Mouse (Mus musculus) embryo, embryonic 11 days (tissue): Measurements from ENCODE around the gene Lyrm7.

ENCODE experiments used
- DNase-seq: peaks from one replicate; pipeline ENCODE4 v3.0.0-alpha.2; 2015

Gene Lyrm7

DNA sequence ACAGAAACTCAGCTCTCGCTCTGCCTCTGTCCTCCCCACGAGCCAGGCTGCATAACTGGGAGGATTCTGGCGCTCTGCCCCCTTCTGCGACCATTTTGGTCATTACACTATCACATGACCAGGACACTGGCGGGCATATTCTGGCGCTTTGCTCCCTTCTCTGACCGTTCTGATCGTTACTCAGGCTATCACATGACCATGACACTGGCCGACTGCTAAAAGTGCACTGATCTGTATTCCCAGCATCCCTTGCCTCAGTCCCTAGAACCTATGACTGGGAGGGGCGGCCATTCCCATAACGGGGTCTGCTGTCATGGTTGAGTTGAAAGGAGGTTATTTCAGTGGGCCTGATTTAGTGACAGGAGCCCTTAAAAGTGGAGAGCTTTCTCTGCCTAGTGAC lies 64.2 kb downstream of the Lyrm7 start:
- DNase-seq, result no peak

DNA sequence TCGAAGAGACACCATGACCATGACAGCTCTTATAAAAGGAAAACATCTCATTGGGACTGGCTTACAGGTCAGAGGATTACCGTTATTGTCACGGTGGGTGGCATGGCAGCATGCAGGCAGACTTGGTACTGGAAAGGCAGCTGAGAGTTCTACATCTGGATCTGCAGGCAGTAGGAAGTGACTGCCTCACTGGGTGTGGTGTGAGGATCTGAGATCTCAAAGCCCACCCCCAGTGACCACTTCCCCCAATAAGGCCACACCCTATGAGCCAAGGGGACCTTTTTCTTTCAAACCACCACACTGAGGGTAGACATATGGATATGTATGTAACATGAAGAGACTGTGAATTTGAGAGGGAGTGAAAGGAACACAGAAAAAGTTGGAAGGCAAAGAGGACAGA lies 66.0 kb downstream of the Lyrm7 start:
- no peak for DNase-seq

DNA sequence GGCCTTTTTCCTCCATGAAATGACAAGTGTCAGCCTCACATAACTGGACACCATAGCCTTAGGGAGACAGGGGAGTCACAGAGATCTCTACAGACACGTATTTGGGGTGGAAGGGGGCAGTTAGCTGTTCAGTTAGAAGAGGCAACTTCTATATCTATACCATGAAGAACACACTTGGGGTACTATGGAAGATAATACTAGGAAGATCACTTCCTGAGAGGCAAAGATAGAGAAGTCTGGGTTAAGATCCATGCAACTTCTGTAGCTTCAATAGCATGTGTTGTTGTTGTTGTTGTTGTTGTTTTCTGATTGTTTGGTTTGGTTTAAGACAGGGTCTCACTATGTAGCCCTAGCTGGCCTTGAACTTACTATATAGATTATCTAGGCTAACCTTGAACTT lies 67.5 kb downstream of the Lyrm7 start:
- no peak for DNase-seq

DNA sequence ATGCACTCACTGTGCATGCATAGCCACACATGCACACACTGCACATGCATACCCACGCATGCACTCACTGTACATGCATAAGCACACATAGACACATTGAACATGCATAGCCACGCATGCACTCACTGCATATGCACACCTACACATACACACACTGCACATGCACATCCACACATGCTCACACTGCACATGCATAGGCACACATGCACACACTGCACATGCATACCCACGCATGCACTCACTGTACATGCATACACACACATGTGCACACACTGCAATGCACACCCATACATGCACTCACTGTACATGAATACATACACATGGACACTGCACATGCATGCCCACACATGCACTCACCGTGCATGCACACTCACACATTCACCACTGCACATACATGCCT lies 69.3 kb downstream of the Lyrm7 start:
- no peak for DNase-seq

DNA sequence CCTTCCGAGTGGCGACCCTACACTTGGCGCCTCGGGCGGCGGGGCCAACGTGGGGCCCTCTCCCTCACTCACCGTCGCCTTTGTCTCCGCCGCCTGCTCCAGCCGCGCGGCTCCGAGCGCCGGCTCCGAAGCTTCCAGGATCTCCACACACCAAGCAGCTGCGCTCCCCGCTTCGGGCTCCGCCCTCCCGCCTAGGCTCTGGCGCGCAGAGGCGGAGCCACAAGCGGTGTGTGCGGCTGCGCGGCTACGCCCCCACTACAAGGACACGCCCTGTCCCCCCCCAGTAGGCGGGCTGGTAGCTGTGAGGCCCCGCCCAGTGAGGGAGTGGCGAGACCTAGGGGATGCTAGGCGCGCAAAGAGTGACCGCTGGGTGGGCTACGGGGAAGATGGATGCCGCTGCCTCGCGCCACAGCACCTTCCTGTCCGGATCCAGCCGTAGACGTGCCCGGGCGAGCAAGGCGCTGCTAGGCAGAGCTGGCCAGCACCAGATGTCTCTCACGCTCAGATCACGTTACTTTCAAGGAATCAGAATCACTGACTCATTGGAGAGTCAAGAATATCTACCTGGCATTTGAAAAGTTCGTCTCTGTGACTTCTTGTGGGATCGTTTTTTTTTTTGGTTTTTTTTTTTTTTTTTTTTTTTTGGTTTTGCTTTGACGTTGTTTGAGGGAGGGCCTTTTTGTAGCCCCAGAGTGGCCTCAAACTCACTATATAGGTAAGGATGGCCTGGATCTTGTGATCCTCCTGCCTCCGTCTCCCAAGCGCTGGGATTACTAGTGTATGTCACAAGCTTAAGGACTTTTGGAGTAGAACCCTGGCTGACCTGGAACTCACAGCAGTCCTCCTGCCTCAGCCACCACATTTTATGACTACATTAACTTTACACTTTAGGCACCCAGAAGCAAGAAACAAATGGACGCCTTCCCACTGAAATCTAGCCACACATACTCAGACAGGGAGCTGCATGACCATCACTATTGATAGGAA lies 72.9 kb downstream of the Lyrm7 start, which contains the start of gene Cdc42se2:
Gene Cdc42se2 (minus strand): TSS at position 188 of the 987 bp plus-strand sequence.
- peak; percentile 99 for DNase-seq

DNA sequence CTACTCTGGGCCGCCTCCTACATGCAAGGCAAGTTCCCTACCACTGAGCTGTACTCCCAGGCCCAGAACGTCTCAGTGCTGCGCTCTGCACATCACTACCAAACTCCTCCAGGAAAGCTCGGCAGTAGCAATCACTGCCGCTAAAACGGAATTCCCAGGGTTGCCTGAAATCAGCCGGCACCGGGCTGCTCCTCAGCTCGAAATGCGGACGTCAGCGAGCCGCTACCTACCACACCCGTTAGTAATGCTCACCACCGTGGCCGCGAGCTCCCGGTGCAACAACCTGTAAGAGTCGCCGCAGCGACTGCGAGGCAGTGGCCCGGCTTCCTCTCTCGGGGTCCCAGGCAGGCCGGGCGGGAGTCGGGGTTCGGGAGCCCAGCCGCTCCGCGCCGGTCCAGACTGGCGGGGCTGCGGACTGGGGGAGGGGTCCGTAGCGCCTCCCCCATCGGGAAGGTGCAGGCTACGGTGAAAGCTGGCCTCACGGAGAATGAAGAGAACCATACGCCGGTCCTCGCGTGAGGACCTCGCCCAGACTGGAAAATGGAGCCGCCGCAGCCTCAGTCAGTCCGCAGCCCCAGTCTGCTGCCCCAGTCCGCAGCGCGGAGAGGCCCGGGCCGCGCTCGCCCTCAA lies 73.7 kb downstream of the Lyrm7 start:
- peak; percentile 75 for DNase-seq

DNA sequence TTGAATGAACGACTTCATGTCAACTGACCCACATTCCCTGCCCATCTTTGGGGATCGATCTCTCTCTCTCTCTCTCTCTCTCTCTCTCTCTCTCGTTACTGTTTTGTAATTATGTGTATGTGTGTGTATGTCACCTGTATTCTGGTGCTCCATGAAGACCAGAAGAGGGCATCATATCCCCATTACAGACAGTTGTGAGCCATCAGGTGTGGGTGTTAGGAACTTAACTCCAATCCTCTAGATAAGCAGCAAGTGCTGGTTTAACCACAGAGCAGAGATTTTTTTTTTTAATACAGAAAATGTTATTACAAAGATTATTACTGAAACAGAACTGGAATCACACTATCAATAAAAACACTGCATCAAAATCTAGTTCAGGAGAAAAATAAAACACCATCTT lies 75.2 kb downstream of the Lyrm7 start:
- DNase-seq, result no peak

DNA sequence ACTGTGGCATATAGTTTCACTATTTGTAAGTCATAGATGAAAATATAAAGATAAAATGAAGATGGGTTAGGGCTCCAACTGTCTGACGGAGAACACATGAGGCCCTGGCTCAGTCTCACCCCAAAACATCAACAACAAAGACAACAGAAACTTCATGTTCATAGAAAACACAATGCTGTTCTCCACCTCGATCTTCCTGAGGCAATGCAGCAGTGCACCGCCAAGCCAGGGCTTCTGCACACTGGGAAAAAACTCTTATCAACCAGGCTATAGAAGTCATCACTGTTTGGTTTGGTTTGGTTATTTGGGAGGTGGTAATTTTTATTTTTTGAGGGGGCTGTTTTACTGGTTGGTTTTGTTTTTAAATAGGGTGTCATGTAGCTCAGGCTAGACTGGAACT lies 76.3 kb downstream of the Lyrm7 start:
- DNase-seq, result no peak

DNA sequence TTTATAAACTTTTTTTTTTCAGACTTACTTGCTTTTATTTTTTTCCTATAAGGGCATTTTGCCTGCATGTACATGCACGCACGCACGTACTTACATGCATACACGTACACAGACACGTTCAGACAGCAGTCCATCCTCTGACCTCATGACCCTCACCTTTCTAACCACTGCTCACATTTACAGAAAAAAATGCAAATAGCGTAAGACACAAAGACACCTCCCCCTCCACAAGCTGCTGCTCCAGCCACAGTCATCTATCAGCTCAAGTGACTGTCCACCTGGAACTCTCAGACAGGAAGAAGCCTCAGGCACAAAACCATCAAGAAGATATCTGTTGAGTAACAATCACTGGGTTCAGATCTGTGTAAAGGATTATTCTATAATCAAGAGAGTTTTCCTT lies 78.5 kb downstream of the Lyrm7 start:
- DNase-seq, result no peak

DNA sequence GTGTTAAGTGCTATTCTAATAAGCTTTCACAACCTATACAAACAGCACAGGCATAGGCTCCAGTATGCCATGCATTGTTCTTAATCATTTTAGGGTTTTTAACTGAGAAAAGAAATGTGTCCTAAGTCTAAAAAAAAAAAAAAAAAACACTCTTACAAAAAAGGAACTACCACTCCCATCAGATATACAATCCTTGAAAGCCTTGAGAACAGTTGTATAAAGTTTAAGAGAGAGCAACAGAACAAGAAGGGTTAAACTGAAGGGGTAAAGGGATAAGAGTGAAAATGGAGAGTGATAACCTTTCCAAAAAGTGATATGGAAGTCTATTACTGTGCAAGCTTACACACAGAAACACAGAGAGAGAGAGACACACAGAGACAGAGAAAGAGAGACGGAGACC lies 80.8 kb downstream of the Lyrm7 start:
- DNase-seq, result no peak

DNA sequence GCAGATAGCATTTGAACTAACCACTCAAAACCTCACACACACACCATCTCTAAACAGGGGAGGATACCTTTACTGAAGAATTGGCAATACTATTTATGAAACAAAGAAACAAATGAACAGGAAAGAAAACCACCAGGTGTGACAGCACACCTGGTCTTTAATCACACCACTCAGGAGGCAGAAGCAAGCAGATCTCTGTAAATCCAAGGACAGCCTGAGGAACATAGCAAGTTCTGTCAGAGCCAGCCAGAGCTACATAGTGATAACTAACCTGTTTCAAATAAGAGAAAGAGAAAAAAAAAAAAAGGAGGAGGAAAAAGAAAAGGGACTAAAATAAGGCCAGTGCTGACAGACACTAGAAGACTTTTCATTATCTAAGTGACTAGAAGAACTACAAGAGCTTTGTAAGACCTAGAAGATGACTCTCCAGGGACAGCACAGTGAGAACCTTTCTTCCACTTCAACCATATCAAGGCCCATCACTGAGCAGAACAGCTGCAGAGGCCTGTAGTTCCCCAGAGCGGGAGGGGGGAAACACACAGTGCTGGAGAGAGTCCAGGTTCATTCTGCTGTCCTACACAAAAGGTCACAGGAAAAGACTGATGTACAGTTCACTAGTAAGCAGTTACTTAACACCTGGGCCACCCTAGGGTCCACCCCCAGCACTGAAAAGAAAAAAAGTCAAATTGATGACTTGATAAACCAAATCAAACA lies 82.4 kb downstream of the Lyrm7 start:
- no peak for DNase-seq

DNA sequence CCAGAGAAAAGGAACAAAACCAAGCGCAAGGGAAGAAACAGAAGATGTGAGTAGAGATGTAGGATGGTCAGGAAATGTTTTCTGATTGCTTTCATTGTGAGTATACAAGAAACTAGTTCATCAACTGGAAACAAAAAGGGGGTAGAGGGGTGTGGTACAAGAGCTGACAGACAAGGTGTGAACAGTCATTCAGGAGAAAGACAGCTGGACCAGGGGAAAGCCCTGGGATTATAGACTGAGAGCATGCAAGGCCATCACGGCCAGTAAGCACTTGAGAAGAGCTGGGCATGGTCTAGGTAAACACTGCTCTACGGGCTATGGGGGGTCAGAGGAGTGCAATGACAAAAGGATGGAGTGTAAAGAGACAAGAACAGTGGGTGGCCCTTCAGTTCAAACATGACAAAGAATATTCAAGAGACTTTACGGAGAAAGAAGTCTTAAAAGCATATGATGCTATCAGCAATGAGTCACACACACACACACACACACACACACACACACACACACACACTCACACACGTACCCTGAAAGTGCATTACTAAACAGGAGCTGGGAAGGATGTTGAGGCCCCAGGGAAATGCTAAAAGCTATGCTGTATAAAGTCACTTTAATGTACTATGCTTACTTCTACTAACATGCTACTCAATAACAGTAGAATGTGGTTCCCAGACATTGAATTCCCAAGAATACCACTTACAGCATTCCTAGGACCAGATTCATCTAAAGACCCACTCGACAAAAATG lies 83.2 kb downstream of the Lyrm7 start:
- no peak for DNase-seq
